Mouse (Mus musculus) T-cell, adult 66 days (primary cell): Measurements from ENCODE around the gene R3hdm4. TPM values are rescaled to one million over a fixed set of nuclear protein-coding genes. Genes with fewer than 3 reads are reported as not detected.

Experiments used
- total RNA-seq, 2 experiments: library from RNA; stranded (reverse); gene quantifications; 3 replicates in 1 of 2; 4 replicates in 1 of 2; pipeline ENCODE4 v1.2.4; 2023

Gene R3hdm4
- total RNA-seq = 100 to 1,000 TPM in 1 of 2 experiments, 10 to 100 TPM in 1; 99.7 to 103 TPM

DNA sequence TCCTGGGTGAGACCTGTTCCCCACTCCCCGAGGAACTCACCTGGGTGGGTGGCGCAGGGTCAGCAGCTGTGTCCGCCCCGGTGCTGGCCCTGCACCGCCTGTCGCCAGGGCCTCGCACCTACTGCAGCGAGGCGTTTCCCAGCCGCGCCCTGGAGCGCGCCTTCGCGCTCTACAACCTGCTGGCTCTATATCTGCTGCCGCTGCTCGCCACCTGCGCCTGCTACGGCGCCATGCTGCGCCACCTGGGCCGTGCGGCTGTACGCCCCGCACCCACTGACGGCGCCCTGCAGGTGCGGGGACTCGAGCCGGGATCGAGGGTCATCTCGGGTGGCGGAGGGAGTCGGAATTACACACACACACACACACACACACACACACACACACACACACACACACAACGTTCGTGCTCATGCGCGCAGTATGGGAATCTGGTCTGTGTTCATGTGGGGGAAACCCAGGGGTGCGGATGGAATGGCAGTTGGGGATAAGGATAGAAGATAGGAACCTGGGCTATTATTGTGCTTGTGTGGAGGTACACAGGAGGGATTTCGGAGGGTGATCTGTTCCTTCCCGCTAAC is at the start of gene R3hdm4:
TSS of gene R3hdm4 (minus strand) at position 251 of the 578 bp plus-strand sequence.

DNA sequence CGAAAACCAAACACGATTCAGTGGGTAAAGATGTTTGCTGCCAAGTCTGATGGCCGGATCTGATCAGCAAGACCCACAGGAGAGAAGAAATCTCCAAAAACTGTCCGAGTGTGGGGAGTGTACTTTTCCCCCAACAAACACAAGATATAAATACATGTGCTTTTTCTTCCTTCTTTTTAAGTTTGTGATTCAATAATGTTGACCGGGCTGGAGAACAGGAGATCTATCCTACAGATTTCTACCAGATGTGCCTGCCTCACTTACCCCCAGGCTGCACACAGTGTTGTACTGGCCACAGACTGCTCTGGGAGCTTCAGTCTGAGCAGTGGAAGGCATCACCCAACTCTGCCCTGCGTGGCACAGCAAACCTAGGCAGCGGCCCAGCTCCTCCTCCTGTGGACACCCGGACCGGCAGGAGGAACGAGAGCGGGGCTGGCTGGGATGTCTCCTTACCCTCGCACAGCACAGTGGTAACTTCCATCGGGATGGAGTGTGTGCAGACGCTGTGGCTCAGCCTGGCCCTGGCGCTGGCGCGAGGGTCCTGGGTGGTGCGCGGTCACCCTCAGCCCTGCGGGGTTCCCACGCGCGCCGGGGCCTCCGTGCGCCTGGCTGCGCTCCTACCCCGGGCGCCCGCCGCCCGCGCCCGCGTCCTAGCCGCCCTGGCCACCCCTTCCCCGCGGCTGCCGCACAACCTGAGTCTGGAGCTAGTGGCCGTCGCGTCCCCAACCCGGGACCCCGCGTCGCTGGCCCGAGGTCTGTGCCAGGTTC is 49.6 kb upstream of the R3hdm4 start, which contains the start of gene Grin3b:
TSS of gene Grin3b (plus strand) at position 301 of the 768 bp plus-strand sequence.

DNA sequence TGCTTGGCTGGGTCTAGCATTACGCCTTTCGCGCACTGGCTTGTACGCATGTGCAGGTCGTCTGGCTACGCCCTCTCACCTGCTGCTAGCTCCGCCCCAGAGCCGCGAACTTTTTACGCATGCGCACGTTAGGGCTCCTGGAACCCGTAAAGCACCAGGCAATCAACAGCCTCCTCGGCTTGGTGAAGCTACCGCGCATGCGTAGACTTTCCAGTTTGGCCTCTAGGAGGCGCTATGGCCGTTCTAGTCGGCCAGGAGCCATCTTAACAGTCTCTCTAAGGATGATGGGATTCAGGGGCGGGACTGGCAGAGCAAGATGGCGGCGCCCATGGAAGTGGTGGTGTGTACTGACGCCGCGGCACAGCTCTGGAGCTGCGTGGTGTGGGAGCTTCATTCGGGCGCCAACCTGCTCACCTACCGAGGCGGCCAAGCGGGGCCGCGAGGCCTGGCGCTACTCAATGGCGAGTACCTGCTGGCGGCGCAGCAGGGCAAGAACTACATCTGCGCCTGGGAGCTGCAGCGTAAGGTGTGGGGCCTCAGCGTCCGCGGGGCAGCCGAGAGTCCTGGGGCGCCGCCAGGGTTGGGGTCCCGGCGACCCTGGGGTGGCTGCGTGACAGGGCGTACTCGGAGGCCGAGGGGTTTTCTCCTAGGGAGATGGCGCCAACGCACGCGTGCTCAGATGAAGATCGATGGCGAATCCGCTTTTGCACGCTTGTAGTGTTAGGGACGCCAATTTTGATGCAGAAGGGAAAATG is 39.0 kb upstream of the R3hdm4 start, which contains the start of gene Wdr18:
TSS of gene Wdr18 (plus strand) at position 306 of the 755 bp plus-strand sequence.

GRCm38 (mm10) chr10:79926491-79927323 is 5.7 kb upstream of the R3hdm4 start, which contains the start of gene Arid3a:
Gene Arid3a (plus strand): TSS chr10:79927043.

GRCm38 (mm10) chr10:79916808-79917531 is 4.0 kb downstream of the R3hdm4 start, which contains the start of gene Kiss1r:
Gene Kiss1r (plus strand): TSS chr10:79916971.

DNA sequence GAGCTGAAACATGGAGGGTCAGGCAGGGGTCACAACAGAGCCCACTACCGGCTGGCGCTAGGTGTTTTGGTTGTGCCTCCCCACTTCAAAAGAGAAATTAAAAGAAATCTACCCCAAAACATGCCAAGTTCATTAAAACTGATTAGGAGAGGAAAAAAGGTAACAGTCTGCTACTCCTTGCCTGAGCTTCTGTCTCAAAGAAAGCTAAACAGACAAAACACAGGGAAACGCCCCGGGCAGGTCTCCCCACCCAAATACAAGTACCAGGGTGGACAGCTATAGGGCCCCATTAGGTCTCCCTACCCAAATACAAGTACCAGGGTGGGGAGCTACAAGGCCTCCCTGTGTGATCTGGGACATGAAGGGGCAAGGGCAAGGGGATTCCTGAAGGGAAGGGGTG is 10.5 kb downstream of the R3hdm4 start, which contains the start of gene Gm26602:
TSS of gene Gm26602 (plus strand) at position 301 of the 400 bp plus-strand sequence.

DNA sequence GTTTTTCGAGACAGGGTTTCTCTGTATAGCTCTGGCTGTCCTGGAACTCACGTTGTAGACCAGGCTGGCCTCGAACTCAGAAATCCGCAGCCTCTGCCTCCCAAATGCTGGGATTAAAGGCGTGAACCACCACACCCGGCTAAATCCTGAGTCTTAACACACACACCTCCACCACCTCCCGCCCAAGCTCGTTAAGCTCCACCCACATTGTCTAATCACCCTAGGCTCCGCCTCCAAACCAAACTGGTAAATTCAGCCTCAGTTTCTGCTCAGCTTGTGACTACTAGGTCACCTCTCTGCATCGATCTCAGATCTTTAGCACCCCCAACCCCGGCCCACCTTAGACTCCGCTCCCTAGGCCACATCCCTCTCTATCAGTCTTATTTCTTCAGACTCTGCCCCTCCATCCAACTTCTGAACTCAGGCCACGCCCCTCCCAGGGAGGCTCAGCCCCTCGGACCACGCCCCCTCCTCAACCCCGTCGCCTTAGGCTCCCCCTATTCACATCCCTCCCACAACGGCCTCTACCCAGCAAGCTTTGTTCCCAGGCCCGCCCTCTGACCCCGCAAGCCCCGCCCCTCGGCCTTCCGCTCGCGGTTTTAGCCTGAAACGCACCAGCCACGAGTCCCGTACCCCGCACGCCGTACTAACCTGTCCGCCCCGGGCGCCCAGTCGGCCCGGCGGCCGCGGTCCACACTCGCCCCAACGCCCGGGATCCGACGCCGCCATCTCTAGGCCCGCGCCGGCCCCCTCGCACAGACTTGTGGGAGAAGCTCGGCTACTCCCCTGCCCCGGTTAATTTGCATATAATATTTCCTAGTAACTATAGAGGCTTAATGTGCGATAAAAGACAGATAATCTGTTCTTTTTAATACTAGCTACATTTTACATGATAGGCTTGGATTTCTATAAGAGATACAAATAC is 12.6 kb downstream of the R3hdm4 start, which contains the start of gene Med16:
TSS of gene Med16 (minus strand) at position 757 of the 925 bp plus-strand sequence.

DNA sequence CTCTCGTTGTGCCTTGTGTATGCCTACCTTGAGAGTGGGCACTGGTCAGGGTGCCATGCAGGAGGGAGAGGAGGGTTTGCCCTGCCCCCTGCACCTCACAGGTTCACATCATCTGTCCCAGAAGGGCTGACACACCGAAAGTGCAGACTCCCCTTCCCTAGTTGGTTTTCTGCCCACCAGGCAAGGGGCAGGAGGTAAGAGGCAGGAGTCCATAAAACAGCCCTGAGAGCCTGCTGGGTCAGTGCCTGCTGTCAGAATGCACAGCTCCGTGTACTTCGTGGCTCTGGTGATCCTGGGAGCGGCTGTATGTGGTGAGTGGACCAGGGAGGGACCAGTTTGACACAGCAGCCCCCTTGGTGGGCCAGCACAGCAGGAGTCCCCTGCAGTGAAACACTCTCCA is 30.3 kb downstream of the R3hdm4 start, which contains the start of gene Cfd:
TSS of gene Cfd (plus strand) at position 184 of the 400 bp plus-strand sequence.

GRCm38 (mm10) chr10:79886054-79886453 is 35.0 kb downstream of the R3hdm4 start, which contains the start of gene Elane:
Gene Elane (plus strand): TSS chr10:79886247.

GRCm38 (mm10) chr10:79874290-79874862 is 46.6 kb downstream of the R3hdm4 start, which contains the start of the genes Prtn3 and Plppr3:
Gene Prtn3 (plus strand): TSS chr10:79874476.
Gene Plppr3 (minus strand): TSS chr10:79874634.

Other genes with a start within 250 kb of the R3hdm4 start
- gene Cdc34, start 239.0 kb downstream of the R3hdm4 start, total RNA-seq = 10 to 100 TPM; 78.2 to 86.5 TPM
- gene Gzmm, start 232.2 kb downstream of the R3hdm4 start, total RNA-seq = 10 to 100 TPM; 16.9 to 17.0 TPM
- 100 to 1,000 TPM; 103 to 115 TPM for gene Bsg, start 216.7 kb downstream of the R3hdm4 start, total RNA-seq
- gene Hcn2, start 204.6 kb downstream of the R3hdm4 start, total RNA-seq = under 1 TPM; 0.18 to 0.23 TPM
- 10 to 100 TPM; 59.1 to 62.3 TPM for gene Polrmt, start 174.6 kb downstream of the R3hdm4 start, total RNA-seq
- gene Fgf22, start 166.1 kb downstream of the R3hdm4 start, total RNA-seq = not detected
- 10 to 100 TPM; 63.3 to 64.6 TPM for gene Rnf126, start 154.3 kb downstream of the R3hdm4 start, total RNA-seq
- gene Fstl3, start 143.9 kb downstream of the R3hdm4 start, total RNA-seq = 1 to 10 TPM in 1 of 2 experiments, under 1 TPM in 1; 0.56 to 1.4 TPM
- not detected for gene Prss57, start 130.2 kb downstream of the R3hdm4 start, total RNA-seq
- 1 to 10 TPM; 3.0 to 4.1 TPM for gene Palm, start 127.6 kb downstream of the R3hdm4 start, total RNA-seq
- not detected for gene Misp, start 100.2 kb downstream of the R3hdm4 start, total RNA-seq
- 100 to 1,000 TPM; 649 to 687 TPM for gene Ptbp1, start 66.8 kb downstream of the R3hdm4 start, total RNA-seq
- gene Prtn3, start 46.7 kb downstream of the R3hdm4 start, total RNA-seq = not detected
- gene Plppr3, start 46.6 kb downstream of the R3hdm4 start, total RNA-seq = not detected
- gene Elane, start 35.0 kb downstream of the R3hdm4 start, total RNA-seq = under 1 TPM in 1 of 2 experiments, not detected in 1; 0.58 TPM
- gene Cfd, start 30.4 kb downstream of the R3hdm4 start, total RNA-seq = not detected
- 10 to 100 TPM; 62.1 to 71.7 TPM for gene Med16, start 12.3 kb downstream of the R3hdm4 start, total RNA-seq
- gene Gm26602, start 10.4 kb downstream of the R3hdm4 start, total RNA-seq = not detected
- gene Kiss1r, start 4.2 kb downstream of the R3hdm4 start, total RNA-seq = 1 to 10 TPM in 1 of 2 experiments, under 1 TPM in 1; 0.98 to 1.2 TPM
- 10 to 100 TPM in 1 of 2 experiments, 1 to 10 TPM in 1; 9.3 to 12.5 TPM for gene Arid3a, start 5.8 kb upstream of the R3hdm4 start, total RNA-seq
- 10 to 100 TPM; 54.5 to 63.1 TPM for gene Wdr18, start 38.9 kb upstream of the R3hdm4 start, total RNA-seq
- gene Grin3b, start 49.5 kb upstream of the R3hdm4 start, total RNA-seq = under 1 TPM in 1 of 2 experiments, not detected in 1; 0.89 TPM
- gene Tmem259, start 63.1 kb upstream of the R3hdm4 start, total RNA-seq = 100 to 1,000 TPM; 152 to 155 TPM
- 100 to 1,000 TPM; 509 to 532 TPM for gene Cnn2, start 67.4 kb upstream of the R3hdm4 start, total RNA-seq
- 10 to 100 TPM; 75.4 to 82.6 TPM for gene Abca7, start 75.3 kb upstream of the R3hdm4 start, total RNA-seq
- gene Arhgap45, start 95.4 kb upstream of the R3hdm4 start, total RNA-seq = 100 to 1,000 TPM; 853 to 885 TPM
- 10 to 100 TPM; 71.1 to 85.2 TPM for gene Polr2e, start 118.6 kb upstream of the R3hdm4 start, total RNA-seq
- 100 to 1,000 TPM; 155 to 180 TPM for gene Gpx4, start 126.0 kb upstream of the R3hdm4 start, total RNA-seq
- gene Sbno2, start 184.4 kb upstream of the R3hdm4 start, total RNA-seq = 10 to 100 TPM; 97.7 to 98.5 TPM
- gene Stk11, start 194.6 kb upstream of the R3hdm4 start, total RNA-seq = 100 to 1,000 TPM; 136 to 156 TPM
- gene Atp5d, start 217.4 kb upstream of the R3hdm4 start, total RNA-seq = 100 to 1,000 TPM; 157 to 178 TPM
- 10 to 100 TPM; 28.2 to 29.0 TPM for gene Cbarp, start 219.6 kb upstream of the R3hdm4 start, total RNA-seq
- gene Midn, start 227.1 kb upstream of the R3hdm4 start, total RNA-seq = 100 to 1,000 TPM; 102 to 113 TPM
- gene Cirbp, start 244.8 kb upstream of the R3hdm4 start, total RNA-seq = 100 to 1,000 TPM; 113 to 134 TPM